Comparison of ENCODE assay signal across 8 mouse cellular contexts in genomic region chr5:110770448-110771158, GRCm38 (mm10). TPM values are rescaled to one million over a fixed set of nuclear protein-coding genes. Genes with fewer than 3 reads are reported as not detected.
DNase-seq lines count a peak whose midpoint lies in the region; ATAC-seq lines count a peak whose summit lies in the region.

TSS of gene Ep400 (minus strand) at chr5:110770717.

- DNase-seq in adipocyte (ENCODE audit: low spot score) = peak; percentile 99
- peak; percentile 100 for DNase-seq in embryo, embryonic 10 days (ENCODE audit: low spot score)
- peak; percentile 100 for DNase-seq in gastrocnemius, postnatal 10 days
- DNase-seq in induced T-regulatory cell, adult 2 months (ENCODE audit: low read depth) = peak; percentile 100
- peak; percentile 99 for DNase-seq in left cerebral cortex, adult 9 months (ENCODE audit: low spot score in 2 of 2)
- DNase-seq in right cerebral cortex, postnatal 14 days = peak; percentile 100
- DNase-seq in urinary bladder, postnatal 36 days (ENCODE audit: low spot score in 2 of 2) = peak; percentile 100

- ATAC-seq in megakaryocyte progenitor cell, adult 5-6 weeks (replicated peaks; ENCODE audit: poor library complexity) = peak; percentile 90

RNA-seq across cellular contexts. Expression of gene Ep400, which starts in this region (rescaled TPM):
- total RNA-seq in gastrocnemius, postnatal 10 days (2021) = 10 to 100 TPM; 34.9 to 51.7 TPM
- total RNA-seq in megakaryocyte progenitor cell, adult 5-6 weeks (2015) = 94.1 and 115 TPM in 2 replicates
- 41.0 and 41.7 TPM in 2 replicates for total RNA-seq in megakaryocyte progenitor cell, adult 5-6 weeks (2017)

Comparison
In these comparisons a context has a peak if more than half of its experiments do, and no peak if none do; other contexts are left out.
1. Peak in every context shown above with its lines: DNase-seq and ATAC-seq.